ENCODE assay signal across 23 mouse cellular contexts in genomic region chr14:14603439-14603838, GRCm38 (mm10).
"Had no signal": no experiment of that assay in that cellular context is flagged by ENCODE, and none has a peak within 500 bp of the region (broad histone marks: within the 10 kb centered on the region; RNA-seq: fewer than 3 reads in every experiment).

No protein-coding gene starts in this region.

- DNase-seq: kidney, adult 18-20 months; kidney, adult 9 months; kidney, postnatal 25 days; layer of hippocampus, adult 9-11 months; layer of hippocampus, postnatal 36 days; liver, postnatal 0 days; lung, embryonic 14.5 days; right cerebral cortex, postnatal 14 days; right cerebral cortex, postnatal 4 days; thymus, adult 18-20 months; thymus, postnatal 4 days had no signal

- H3K27ac ChIP-seq: kidney, postnatal 0 days; layer of hippocampus, adult 2 months; left cerebral cortex, adult 2 months; limb, embryonic 12.5 days; limb, embryonic 15.5 days; liver, embryonic 14.5 days; macrophage; midbrain, embryonic 12.5 days; midbrain, embryonic 15.5 days; neural tube, embryonic 13.5 days had no signal

- H3K4me1 ChIP-seq: limb, embryonic 12.5 days; midbrain, embryonic 12.5 days; midbrain, embryonic 15.5 days had no signal

- H3K9ac ChIP-seq: limb, embryonic 12.5 days; limb, embryonic 15.5 days; liver, embryonic 14.5 days; liver, postnatal 0 days; lung, embryonic 14.5 days; midbrain, embryonic 12.5 days; midbrain, embryonic 15.5 days; neural tube, embryonic 13.5 days had no signal

- H3K4me3 ChIP-seq: layer of hippocampus, adult 2 months; left cerebral cortex, adult 2 months; limb, embryonic 12.5 days; limb, embryonic 15.5 days; midbrain, embryonic 12.5 days; midbrain, embryonic 15.5 days; neural tube, embryonic 13.5 days had no signal

- H3K27me3 ChIP-seq: limb, embryonic 12.5 days; limb, embryonic 15.5 days; midbrain, embryonic 12.5 days; midbrain, embryonic 15.5 days; neural tube, embryonic 13.5 days had no signal

- ATAC-seq: liver, postnatal 0 days; lung, postnatal 0 days; midbrain, embryonic 15.5 days had no signal

- H3K4me2 ChIP-seq: limb, embryonic 12.5 days; limb, embryonic 15.5 days; liver, embryonic 11.5 days; lung, embryonic 14.5 days; midbrain, embryonic 12.5 days; midbrain, embryonic 15.5 days; neural tube, embryonic 13.5 days had no signal

- H3K36me3 ChIP-seq: limb, embryonic 12.5 days; limb, embryonic 15.5 days; midbrain, embryonic 12.5 days; midbrain, embryonic 15.5 days; neural tube, embryonic 13.5 days had no signal
